Mouse (Mus musculus) lung, postnatal 4 days (tissue): ENCODE data around the gene Pard3b.
A peak's percentile ranks its signal among the peaks of the same experiment; 100 is the strongest.

Source experiments
- DNase-seq, 2 experiments: peaks; one replicate each; pipeline ENCODE4 v3.0.0; 2021

Gene Pard3b

DNA sequence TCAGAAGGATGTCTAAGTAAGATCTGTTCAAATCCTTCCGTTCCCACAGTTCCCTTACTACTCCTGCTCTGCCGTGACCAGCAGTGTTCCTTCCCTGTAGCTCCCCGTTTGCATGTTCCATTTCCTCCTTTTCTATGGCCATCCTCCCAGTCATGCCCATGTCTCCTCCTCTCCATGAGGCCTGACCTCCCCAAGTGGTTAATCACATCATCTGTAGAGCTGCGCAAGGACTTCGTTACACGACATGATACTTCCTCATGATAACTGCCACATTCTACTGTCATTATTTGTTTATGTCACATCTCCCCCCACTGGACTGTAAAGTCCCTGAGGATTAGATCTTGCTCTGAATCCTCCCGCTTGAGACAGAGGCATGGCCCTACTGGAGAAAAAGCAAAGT lies 882.7 kb downstream of the Pard3b start:
- DNase-seq: no peak

DNA sequence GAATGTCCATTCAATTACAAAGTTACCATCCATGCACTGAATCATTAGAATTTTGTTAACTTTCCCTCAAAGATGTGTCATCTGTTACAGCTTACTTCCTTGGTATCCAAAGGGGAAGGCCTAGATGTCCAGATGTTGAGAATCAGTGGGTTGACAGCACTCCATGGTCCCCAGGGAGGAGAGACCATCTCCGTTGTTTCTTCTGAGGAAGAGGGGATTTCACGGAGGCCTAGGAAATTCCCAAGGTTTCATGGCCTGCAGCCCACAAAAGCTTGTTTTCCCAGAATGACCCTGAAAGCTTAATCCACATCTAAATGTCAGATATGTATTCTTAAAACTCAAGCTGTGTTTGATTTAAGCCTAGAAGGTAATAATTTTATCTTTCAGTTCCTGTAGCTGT lies 884.1 kb downstream of the Pard3b start:
- no peak for DNase-seq

DNA sequence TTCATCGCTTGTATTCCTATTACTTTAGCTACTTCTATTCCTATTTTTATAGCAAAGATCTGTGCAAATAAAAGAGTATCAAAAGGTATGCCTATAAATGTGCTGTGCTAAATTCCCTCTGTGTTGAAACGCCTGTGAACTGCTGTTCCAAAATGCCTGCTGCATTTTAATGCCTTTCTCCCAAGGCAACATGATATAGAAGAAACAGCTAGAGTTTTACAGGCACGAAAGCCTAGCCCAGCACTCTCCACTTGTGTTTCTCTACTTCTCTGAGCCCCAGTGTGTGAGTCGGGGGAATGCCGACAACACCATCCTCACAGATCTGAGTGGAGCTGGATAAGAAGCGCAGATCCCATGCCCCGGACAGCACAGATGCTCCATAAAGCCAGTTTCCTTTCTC lies 889.2 kb downstream of the Pard3b start:
- no peak for DNase-seq

DNA sequence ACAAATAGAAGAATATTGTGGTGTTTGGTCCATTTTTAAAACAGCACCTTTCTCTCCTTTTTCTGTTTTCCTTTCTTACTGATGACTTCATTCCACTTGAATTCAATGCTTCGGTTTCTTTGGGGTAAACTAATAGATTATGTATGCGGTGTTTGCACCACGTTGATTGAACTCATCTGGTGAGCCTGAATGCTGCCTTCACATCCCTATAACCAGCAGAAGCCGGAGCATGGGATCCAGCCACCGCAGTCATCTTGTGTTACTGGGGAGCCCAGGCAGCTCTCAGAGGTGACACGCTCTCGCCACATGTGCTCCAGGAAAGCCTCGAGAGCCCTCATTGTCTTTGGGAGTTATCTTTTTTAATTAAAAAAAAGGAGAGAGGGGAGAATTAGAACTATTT lies 891.3 kb downstream of the Pard3b start:
- no peak for DNase-seq

DNA sequence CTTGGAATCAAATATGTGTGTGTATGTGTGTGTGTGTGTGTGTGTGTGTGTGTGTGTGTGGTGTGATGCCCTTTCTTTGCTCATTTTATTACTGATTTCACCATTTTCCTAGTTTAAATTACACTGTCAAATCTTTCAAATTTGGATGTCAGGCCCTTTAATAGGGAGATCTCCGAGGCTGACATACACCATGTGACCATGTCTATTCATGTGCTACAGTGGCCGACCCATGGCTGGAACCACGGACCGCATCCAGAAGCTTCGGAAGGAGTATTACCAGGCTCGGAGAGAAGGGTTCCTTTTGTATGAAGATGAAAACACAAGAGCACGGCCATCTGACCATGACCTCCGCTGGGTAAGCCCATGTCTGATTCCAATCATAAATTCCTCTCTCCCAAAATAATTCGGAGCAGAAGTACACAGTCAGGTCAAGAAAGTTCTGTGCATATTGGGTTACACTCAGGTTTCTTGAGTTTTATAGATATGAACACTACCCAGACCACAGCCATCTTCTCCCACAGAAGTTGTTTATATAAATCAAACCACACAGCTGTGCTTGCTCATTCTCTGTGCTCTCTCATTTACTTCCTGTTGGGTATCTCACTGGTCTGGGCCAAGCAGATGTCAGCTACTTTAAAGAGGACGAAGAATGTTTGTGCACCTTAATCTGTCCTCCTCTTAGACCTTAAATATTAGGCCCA lies 894.0 kb downstream of the Pard3b start:
- no peak for DNase-seq

DNA sequence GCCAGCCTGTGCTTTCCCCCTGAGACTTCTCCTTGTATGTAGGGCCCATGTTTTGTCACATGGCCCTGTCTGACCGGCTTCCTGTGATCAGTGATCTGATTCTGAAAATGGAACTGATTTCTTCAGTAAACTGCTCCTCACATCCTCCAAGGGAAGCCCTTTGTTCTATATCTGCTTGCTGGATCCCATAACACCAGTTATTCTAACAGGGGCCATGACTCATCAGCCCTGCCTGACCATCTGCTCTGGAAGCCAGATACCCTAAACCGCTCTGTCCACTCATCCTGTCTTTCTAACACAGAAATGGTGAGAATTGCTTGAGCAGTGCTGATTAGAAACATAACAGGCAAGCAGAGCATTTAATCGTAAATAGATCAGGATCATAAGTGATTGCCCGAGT lies 910.3 kb downstream of the Pard3b start:
- DNase-seq: no peak

DNA sequence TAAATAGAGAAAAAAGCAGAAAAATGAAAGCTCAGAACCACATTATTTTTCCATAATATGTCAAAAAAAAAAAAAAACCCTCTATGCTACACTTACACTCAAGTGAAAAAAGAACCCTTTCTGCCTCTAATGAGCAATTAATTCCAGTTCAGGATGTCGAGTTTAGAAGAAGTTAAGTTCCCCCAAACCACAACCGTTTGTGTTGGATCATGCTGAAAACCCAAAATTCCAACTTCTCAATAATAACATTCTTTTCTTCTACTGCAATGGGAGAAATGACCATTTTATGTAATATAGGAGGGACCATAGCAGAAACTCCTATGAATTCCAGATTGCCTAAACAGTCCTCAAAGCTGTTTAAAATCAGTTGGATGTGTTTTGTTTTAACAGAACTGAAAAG lies 911.9 kb downstream of the Pard3b start:
- no peak for DNase-seq

DNA sequence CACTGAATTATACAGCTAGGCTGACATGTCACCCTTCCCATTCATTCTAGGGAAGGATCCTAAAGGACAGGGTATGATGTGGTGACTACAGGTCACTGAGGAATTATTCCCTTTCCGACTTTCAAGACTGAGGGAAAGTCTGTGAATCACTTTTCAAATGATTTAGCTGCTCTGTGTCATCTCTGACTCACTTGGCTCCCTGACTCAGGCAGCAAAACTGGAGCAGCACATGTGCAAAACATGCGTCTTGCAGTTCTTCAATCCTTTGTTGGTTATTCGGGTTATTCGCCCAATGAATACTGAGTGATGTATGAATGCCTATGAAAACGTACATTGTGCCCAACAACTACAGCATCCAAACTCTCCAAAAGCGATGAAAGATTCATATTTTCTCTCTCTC lies 912.9 kb downstream of the Pard3b start:
- no peak for DNase-seq

DNA sequence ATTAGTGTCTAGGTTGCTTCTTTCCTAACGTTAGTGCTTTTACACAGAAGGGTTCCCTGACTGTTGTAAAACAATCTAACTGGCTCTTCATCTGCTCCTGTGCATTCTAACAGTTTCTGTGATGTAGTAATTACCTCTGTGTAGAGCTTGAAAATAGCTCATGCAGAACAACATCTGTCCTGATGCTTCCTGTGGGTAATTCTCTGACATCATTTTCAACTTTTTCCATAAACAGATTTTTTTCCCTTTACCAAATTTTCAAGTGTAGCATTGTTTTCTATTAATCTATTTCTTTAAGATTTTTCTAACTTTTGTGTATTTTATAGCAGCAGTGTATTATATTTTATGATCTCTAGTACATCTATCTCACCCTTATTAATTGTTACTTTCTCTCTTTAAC lies 917.2 kb downstream of the Pard3b start:
- no peak for DNase-seq

DNA sequence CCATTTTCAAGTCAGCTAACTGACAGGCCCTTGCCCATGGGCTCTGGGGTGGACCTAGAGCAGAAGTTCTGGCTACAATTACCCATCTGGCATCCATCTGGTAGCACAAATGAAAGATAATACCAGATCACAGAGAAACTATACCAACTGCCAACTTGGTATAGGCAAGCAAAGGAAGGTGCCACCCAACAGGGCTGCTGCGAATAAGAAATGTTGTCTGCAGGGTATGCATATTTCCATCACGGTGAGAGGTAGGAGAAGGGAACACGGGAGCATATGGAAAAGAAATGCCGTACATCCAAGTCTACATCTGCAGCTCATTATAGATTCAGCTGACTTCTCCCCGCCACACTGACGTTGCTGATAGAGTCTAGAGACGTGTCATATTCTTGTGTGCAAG lies 924.4 kb downstream of the Pard3b start:
- no peak for DNase-seq

DNA sequence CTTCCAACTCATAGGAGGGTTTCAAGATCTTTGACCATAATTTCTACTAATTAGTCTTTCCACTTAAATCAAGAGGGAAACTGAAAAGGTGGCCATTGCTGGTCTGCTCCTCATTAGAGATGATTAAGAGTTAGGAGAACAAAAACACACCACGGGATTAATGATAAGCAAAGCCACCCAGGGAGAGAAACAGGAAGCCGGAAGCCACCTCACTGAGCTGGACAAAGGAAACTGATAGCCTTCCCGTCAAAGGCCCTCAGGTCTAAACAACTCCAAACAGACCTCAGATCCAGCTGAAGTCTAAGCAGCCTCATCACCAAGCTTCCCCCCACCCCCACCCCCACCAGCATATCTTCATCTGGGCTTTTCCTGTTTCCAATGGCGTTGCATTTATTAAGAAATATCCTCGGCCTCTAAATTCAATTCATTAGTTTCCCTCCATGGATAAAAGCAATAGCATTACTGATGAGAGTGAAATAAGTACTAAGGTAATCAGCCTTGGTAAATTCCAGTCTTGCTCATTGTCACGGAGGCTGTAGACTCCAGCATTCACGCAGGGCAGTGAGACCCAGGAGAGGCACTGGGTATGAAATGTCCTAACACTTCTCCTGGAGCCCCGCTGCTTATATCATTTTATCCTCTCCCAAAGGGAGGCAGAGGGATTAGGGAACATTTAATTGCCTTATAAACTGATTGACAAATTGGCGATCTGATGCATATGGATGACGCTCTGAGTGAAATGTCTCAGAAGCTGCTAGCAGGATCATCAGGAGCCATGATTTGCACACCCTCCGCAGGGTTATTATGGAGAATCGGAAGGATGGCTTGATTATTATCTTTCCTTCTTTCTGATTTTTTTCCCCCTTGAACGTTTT lies 925.9 kb downstream of the Pard3b start:
- DNase-seq: no peak

DNA sequence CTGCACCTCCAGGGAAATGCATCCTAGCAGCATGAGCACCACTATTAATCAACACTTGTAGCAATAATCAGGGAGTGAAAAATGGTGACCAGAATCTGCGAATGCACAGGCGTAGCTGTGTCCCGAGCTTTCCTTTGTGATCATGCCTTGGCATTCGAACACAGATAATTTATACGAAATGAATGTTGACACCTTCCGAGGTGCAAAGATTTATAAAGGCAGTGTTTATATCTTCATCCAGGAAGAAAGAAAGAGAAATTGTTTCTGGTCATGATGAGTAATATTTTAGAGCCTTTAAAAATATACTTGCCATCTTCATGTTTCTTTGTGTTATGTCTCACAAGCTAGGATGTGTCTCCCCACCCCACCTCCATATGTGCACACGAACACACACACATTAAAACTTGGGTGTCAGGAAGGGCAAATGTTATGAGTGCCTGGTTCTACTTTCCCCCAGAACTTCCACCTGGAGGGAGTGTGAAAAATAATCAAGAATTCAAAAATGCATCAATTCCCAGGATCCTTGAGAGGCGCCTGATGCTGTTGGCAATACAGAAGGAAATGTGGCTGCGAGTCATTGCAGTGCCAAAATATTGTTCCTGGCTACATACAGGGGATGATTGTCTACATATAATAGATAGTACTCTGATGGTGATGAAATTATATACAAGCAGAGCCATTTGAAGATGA lies 926.6 kb downstream of the Pard3b start:
- DNase-seq: no peak

DNA sequence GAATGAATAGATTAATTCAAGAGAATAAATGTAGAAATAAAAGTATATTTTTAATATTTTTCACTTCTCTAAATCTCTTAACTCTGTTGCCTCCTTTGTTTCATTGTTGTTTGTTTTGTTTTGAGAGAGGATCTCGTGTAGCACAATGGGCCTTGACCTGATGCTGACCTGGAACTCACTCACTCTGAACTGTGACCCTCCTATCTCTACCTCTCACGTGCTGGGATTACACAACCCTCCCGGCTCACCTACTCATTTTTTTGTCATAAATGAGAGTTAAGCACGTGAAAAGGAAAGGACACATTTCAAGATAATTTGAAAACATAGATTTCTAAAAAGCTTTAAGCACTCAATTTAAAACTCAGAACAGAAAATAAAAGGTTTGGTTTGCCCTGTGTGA lies 928.0 kb downstream of the Pard3b start:
- DNase-seq: no peak

DNA sequence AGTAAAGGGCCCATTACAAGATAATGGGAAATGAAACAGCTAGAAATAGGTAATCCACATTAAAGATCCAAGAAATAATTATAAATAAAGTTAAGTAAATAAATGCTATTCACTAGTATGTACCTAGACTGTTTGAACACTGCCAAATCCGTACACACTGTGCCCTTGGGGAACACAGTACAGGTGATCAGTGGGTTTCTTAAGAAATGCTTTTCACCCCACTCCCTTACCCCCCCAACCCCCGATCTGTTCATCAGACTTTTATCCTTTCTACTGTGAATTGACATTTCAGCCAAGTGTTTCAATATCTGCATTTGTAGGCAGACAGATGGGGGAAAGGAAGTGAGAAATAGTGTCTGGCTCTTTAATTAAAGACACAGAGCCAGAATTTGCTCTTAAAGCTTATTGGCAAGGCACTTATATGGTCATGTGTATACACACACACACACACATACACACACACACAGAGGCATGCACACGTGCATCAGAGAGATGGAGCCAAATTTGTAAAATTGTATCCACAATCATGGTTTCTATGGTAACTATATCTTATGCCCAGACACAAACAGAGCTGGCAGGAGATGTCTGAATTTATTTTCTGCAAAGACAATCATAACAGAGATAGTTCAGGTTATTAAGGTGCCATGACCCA lies 938.4 kb downstream of the Pard3b start:
- DNase-seq: no peak

DNA sequence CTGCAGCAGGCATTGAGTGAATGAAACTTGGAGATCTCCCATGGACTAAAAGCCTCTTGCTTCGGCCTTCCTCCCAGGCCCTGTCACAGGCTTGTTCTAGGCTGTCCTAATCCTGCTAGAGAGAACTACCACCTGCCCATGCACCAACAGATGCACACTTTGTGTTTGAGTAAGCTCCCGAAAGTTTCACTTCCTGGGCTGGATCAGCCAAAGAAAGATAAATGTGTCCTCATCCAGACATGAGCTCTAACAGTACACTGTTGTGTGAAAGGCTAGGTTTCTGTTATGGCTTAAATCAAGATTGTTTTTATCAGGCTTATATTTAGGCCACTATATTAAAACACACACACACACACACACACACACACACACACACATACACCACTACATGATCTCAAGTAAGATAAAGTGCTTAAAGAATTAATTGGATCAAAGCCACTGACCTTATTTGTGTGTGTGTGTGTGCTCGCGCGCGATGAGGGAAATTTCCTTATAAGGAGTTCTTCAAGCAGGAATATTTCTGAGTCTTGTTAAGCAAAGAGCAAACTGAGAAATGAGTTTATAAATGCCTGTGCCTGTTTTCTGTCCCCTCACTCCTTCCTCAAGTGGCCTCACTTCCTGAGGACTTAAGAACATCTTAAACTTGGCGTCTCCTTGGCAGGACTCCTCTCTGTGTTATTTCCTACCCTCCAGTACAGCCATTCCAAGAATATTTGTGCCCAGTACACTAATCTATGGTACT lies 940.6 kb downstream of the Pard3b start:
- DNase-seq: peak; percentile 15 to 31

DNA sequence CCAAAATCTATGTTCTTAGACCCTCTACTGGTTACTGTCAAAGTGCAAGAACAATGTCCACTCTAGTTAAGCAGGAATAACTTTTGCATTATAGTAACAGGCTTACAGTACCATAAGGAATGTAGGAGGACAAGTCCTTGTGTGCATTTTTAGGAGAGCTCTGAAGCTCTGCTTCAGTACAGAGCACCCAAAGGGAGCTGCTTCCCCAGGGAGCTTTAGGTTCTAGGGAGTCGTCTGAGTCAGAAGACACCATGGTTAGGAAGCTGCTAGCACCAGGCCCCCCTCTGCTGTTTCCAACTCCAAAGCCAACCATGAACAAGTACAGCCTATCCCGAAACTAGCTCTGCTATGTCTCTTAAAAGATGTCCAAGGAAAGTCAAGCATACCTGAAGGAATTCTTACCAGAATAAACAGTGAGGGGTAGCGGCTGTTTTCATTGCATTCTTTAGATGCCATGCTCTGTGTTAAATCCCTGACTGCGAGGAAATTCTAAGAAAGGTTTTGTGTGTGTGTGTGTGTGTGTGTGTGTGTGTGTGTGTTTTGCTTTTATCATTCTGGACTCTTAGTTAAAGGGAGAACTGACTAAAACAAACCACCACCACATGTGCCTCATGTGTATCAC lies 941.8 kb downstream of the Pard3b start:
- DNase-seq: no peak

DNA sequence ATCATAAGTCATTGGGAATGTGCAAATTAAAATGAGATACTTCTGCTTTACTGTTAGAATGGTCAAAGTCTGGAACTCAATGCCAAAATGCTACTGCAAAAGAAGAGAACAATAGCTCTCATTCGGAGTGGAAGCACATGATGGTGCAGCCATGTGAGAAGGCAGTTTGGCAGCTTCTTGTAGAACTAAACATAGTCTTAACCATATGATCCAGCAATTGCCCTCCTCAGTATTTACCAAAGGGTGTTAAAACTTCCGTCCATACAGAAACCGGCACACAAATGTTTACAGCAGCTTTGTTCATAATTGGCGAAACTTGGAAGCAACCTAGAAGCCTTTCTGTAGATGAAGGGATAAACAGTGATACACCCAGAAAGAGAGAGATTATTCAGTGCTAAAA lies 943.9 kb downstream of the Pard3b start:
- no peak for DNase-seq

DNA sequence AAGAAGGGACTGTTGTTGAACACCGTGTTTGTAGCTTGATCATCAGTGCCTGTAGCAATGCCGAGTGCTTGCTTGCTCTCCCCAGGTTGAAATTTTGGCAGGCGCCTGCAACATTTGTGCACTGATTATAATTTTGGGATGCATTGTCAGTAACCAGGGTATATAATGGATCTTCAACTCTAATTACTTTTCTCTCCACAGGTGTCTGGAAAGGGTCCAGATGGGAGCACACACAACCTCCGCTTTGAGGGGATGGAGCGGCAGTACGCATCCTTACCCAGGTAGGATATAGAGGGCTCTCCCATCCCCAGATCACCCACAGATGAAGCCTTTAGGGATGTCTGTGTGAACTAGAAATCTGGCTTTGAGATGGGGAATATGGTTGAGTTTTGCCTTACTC lies 948.9 kb downstream of the Pard3b start:
- no peak for DNase-seq

DNA sequence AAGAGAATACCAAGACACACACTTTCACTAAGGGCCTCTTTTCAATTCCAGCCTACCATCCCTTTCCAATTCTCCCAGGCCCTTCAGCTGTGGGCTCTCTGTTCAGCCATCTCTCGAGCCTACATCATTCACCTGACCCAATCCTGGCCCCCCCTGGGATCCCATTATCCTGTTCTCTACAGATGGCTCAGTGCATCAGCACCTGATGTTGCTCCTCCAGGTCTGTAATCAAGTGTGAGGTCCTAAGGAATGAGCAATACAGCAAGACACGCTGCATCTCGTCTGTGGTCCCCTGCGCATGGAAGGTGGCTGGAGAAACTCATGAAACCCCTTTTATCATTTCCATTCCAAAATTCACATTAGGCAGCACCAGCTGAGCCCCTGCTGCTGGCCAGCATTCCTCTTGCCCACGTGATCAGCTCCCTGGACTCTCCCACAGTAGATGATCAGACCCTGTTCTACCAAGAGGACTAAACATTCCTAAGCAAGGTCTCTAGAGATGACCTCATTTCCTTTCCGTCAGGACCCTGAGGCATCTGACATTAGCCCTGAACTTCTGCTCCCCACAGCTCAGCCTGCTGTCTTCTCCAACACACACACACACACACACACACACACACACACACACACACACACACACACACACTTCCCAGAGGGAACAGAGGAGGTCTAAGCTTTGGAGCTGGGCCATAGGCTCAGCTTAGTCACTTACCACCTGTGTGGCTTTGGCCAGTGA lies 952.8 kb downstream of the Pard3b start:
- peak in 1 of 2 experiments; percentile 57 for DNase-seq

DNA sequence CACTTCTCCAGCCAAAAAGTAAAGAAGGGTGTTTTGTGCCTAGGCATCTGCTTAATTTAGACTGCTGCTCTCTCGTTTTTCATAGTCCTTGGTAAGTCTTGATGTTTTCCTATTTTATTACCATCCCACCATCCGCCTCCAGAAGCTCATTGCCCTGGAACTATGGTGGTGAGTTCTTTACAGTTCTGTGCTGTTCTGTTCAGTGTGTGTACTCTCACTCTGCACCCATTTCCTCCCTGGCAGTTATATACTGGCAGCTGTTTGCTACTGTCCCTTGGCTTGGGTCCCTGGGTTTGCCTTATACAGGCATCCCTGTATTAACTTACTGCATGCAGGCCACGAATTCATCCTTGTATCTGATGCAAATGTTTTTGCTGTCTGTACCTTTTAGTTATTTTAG lies 956.8 kb downstream of the Pard3b start:
- no peak for DNase-seq

DNA sequence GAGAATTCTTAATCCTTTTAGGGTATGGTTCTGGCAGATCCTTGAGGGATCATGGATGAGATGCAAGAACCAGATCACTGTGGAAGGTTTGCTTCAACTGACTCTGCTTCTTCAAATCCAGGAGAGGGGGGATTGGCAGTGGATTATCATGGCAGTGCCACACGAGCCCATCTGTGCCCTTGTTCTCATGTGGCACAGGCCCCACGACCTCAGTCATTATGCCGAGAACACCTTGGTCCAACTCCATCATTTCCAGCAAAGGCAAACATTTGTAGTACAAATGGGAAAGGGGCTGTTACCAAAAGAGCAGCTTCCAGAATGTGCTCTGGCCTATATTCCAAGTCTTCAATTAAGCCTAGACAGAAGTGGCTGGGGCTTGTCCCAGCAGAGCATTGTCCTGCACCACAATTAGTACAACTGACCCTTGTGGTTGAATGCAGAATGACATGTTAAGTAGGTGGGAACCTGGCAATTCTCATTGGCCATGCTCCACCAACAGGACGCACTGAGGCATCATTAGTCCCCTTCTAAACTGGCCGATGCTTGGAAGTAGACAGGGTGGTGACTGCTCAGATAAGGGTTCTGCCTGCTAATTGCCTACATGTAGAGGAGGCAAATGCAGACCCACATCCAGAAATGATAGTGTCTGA lies 959.3 kb downstream of the Pard3b start:
- DNase-seq: no peak
